Comparison of ENCODE assay signal across 18 mouse cellular contexts in the genomic region with DNA sequence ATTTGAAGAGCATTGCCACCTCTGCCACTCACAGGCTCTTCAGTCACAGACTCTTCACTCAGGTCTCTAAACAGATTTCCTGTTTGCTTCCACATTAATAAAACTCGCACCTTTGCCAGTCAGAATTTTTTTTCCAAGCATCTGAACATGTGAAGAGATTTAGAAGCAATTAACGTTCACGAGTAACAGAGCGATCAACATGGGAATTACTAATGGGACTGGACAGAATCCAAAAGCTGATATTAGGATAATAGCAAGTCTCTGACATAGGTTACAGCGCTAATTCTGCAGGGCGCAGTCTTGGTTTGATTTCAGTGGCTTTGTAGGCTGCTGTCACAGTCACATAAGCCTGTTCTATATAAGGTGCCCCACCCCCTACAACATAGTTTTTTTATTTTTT.
"Had no signal": no experiment of that assay in that cellular context is flagged by ENCODE, and none has a peak within 500 bp of the region (broad histone marks: within the 10 kb centered on the region; RNA-seq: fewer than 3 reads in every experiment).

No protein-coding gene starts in this region.

- H3K9me3 ChIP-seq: lung, embryonic 15.5 days; megakaryocyte, embryonic 14.5 days; midbrain, embryonic 12.5 days; neural tube, embryonic 12.5 days; stomach, embryonic 15.5 days had no signal

- ATAC-seq: liver, postnatal 0 days; lung, postnatal 0 days; midbrain, embryonic 16.5 days had no signal

- H3K4me3 ChIP-seq: lung, embryonic 15.5 days; megakaryocyte, embryonic 14.5 days; midbrain, embryonic 12.5 days; neural tube, embryonic 12.5 days; stomach, embryonic 15.5 days had no signal

- H3K4me1 ChIP-seq: lung, embryonic 15.5 days; megakaryocyte, embryonic 14.5 days; midbrain, embryonic 12.5 days; neural tube, embryonic 12.5 days; stomach, embryonic 15.5 days had no signal

- H3K27ac ChIP-seq: lung, embryonic 15.5 days; macrophage; midbrain, embryonic 12.5 days; neural tube, embryonic 12.5 days; stomach, embryonic 15.5 days; stomach, postnatal 0 days had no signal

- H3K27me3 ChIP-seq: lung, embryonic 15.5 days; megakaryocyte, embryonic 14.5 days; midbrain, embryonic 12.5 days; neural tube, embryonic 12.5 days; stomach, embryonic 15.5 days had no signal

- DNase-seq: liver, postnatal 0 days; lung, adult 2 months; lung, postnatal 14 days; lung, postnatal 36 days; midbrain, embryonic 14.5 days; right cerebral cortex, postnatal 14 days; thymus, adult 2 months; thymus, postnatal 25 days; thymus, postnatal 4 days had no signal

- H3K36me3 ChIP-seq: lung, embryonic 15.5 days; midbrain, embryonic 12.5 days; neural tube, embryonic 12.5 days; stomach, embryonic 15.5 days had no signal

- H3K4me2 ChIP-seq: lung, embryonic 15.5 days; midbrain, embryonic 12.5 days; neural tube, embryonic 12.5 days; stomach, embryonic 15.5 days had no signal

- H3K9ac ChIP-seq: liver, postnatal 0 days; lung, embryonic 15.5 days; midbrain, embryonic 12.5 days; neural tube, embryonic 12.5 days; stomach, embryonic 15.5 days had no signal
